Mouse (Mus musculus): ENCODE measurements around the gene Fras1. TPM values are rescaled to one million over a fixed set of nuclear protein-coding genes. Genes with fewer than 3 reads are reported as not detected.

The Fras1 gene
- polyA plus RNA-seq, 1 experiment from 2014 or later: 8.6 TPM

- Histone ChIP-seq H3K9me3 (ENCODE audit: control insufficient read depth, low read length) (no peaks in the 10 kb centered on the region), H3K4me3 (ENCODE audit: low read depth, low read length) (no peak overlapping the region), H3K27me3 (ENCODE audit: control insufficient read depth, insufficient read depth, low read length) (no peaks in the 10 kb centered on the region), H3K36me3 (ENCODE audit: control insufficient read depth, insufficient read depth, low read length) (no peaks in the 10 kb centered on the region), H3K27ac (ENCODE audit: low read depth, low read length) (no peak overlapping the region), H3K4me1 (ENCODE audit: control insufficient read depth, insufficient read depth, low read length) (no peaks in the 10 kb centered on the region), H3K4me2 (ENCODE audit: low read depth, low read length) (no peak overlapping the region), H3K9ac (replicated peaks; ENCODE audit: low read depth, low read length) (no peak overlapping the region)
- 90% methylated on average over 12 of the region's 12 CpGs for WGBS
- ATAC-seq (ENCODE audit: low read depth): no peak
These were observed 181.4 kb downstream of the Fras1 start for GRCm38 (mm10) chr5:96554940-96555679.

DNA sequence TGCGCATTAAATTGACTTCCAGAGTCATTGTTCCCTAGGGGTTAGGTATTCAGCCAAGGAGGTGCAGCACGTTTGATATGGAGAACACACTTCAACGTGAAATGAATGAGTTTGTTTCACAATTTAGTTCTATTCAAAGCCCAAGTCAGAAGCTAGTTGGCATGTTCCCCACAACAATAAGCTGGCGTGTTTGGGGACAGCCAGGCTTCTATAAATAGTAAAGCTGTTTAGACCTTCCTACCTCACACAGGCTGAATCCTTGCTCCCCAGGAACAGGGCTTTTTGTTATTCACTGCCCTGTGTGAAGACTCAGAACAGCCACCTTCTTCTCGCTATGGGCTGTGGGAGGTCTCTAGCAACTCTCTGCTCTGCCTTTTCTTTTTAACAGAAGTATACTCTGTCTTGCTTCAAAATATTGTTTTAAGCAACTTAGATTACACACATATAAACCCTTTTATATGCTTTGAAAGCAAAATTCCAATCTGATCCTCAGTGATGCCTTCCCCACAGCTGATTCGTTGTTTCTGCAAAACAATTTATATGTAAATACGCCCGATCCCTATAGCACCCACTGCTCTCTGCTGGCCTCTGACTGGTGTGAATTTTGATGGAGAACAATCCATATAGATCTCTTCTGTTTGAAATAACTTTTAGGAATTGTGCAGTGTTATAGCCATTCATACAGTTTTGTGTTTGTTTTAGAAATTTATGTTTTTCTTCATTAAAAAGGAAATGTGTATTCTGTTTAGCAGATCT lies 184.5 kb downstream of the Fras1 start:
- ATAC-seq (ENCODE audit: low read depth): no peak

GRCm38 (mm10) chr5:96574586-96574985 lies 200.8 kb downstream of the Fras1 start:
- Histone ChIP-seq H3K9ac (replicated peaks; ENCODE audit: low read depth, low read length) (no peak overlapping the region), H3K4me1 (ENCODE audit: control insufficient read depth, insufficient read depth, low read length) (no peaks in the 10 kb centered on the region), H3K27ac (ENCODE audit: low read depth, low read length) (no peak overlapping the region), H3K4me2 (ENCODE audit: low read depth, low read length) (no peak overlapping the region), H3K36me3 (ENCODE audit: control insufficient read depth, insufficient read depth, low read length) (no peaks in the 10 kb centered on the region), H3K4me3 (ENCODE audit: low read depth, low read length) (no peak overlapping the region), H3K27me3 (ENCODE audit: control insufficient read depth, insufficient read depth, low read length) (no peaks in the 10 kb centered on the region), H3K9me3 (ENCODE audit: control insufficient read depth, low read length) (no peaks in the 10 kb centered on the region)
- no peak for ATAC-seq (ENCODE audit: low read depth)
- 52% methylated on average over 4 of the region's 4 CpGs for WGBS

More for the DNA sequence above, 184.5 kb downstream of the Fras1 start:
- H3K36me3 ChIP-seq (ENCODE audit: control insufficient read depth, insufficient read depth, low read length): no peaks in the 10 kb centered on the region
- H3K9ac ChIP-seq (replicated peaks; ENCODE audit: low read depth, low read length): no peak overlapping the region
- H3K27me3 ChIP-seq (ENCODE audit: control insufficient read depth, insufficient read depth, low read length): no peaks in the 10 kb centered on the region
- no peak overlapping the region for H3K4me2 ChIP-seq (ENCODE audit: low read depth, low read length)
- H3K27ac ChIP-seq (ENCODE audit: low read depth, low read length): no peak overlapping the region
- H3K4me1 ChIP-seq (ENCODE audit: control insufficient read depth, insufficient read depth, low read length): no peaks in the 10 kb centered on the region
- H3K4me3 ChIP-seq (ENCODE audit: low read depth, low read length): no peak overlapping the region
- 32% methylated on average over 8 of the region's 8 CpGs for WGBS
- no peaks in the 10 kb centered on the region for H3K9me3 ChIP-seq (ENCODE audit: control insufficient read depth, low read length)

GRCm38 (mm10) chr5:96578705-96579104 lies 204.9 kb downstream of the Fras1 start:
- Histone ChIP-seq H3K27ac (ENCODE audit: low read depth, low read length) (no peak overlapping the region), H3K4me3 (ENCODE audit: low read depth, low read length) (no peak overlapping the region), H3K4me1 (ENCODE audit: control insufficient read depth, insufficient read depth, low read length) (no peaks in the 10 kb centered on the region), H3K36me3 (ENCODE audit: control insufficient read depth, insufficient read depth, low read length) (no peaks in the 10 kb centered on the region), H3K9ac (replicated peaks; ENCODE audit: low read depth, low read length) (no peak overlapping the region), H3K27me3 (ENCODE audit: control insufficient read depth, insufficient read depth, low read length) (no peaks in the 10 kb centered on the region), H3K4me2 (ENCODE audit: low read depth, low read length) (no peak overlapping the region), H3K9me3 (ENCODE audit: control insufficient read depth, low read length) (no peaks in the 10 kb centered on the region)
- ATAC-seq (ENCODE audit: low read depth): no peak
- WGBS: 82% methylated on average over 3 of the region's 3 CpGs

- Histone ChIP-seq H3K9ac (replicated peaks; ENCODE audit: low read depth, low read length) (no peak overlapping the region), H3K4me1 (ENCODE audit: control insufficient read depth, insufficient read depth, low read length) (no peaks in the 10 kb centered on the region), H3K27me3 (ENCODE audit: control insufficient read depth, insufficient read depth, low read length) (no peaks in the 10 kb centered on the region), H3K27ac (ENCODE audit: low read depth, low read length) (no peak overlapping the region), H3K9me3 (ENCODE audit: control insufficient read depth, low read length) (no peaks in the 10 kb centered on the region), H3K4me2 (ENCODE audit: low read depth, low read length) (no peak overlapping the region), H3K4me3 (ENCODE audit: low read depth, low read length) (no peak overlapping the region), H3K36me3 (ENCODE audit: control insufficient read depth, insufficient read depth, low read length) (no peaks in the 10 kb centered on the region)
- WGBS: 65% methylated on average over 5 of the region's 5 CpGs
- no peak for ATAC-seq (ENCODE audit: low read depth)
These were observed 206.2 kb downstream of the Fras1 start for GRCm38 (mm10) chr5:96579938-96580337.

- H3K9ac ChIP-seq (replicated peaks; ENCODE audit: low read depth, low read length): no peak overlapping the region
- no peak overlapping the region for H3K27ac ChIP-seq (ENCODE audit: low read depth, low read length)
- 83% methylated on average over 5 of the region's 5 CpGs for WGBS
- no peaks in the 10 kb centered on the region for H3K27me3 ChIP-seq (ENCODE audit: control insufficient read depth, insufficient read depth, low read length)
- H3K4me1 ChIP-seq (ENCODE audit: control insufficient read depth, insufficient read depth, low read length): no peaks in the 10 kb centered on the region
- no peak overlapping the region for H3K4me2 ChIP-seq (ENCODE audit: low read depth, low read length)
- no peaks in the 10 kb centered on the region for H3K36me3 ChIP-seq (ENCODE audit: control insufficient read depth, insufficient read depth, low read length)
- no peak for ATAC-seq (ENCODE audit: low read depth)
- H3K4me3 ChIP-seq (ENCODE audit: low read depth, low read length): no peak overlapping the region
- no peaks in the 10 kb centered on the region for H3K9me3 ChIP-seq (ENCODE audit: control insufficient read depth, low read length)
These were observed 211.0 kb downstream of the Fras1 start for GRCm38 (mm10) chr5:96584730-96585129.

DNA sequence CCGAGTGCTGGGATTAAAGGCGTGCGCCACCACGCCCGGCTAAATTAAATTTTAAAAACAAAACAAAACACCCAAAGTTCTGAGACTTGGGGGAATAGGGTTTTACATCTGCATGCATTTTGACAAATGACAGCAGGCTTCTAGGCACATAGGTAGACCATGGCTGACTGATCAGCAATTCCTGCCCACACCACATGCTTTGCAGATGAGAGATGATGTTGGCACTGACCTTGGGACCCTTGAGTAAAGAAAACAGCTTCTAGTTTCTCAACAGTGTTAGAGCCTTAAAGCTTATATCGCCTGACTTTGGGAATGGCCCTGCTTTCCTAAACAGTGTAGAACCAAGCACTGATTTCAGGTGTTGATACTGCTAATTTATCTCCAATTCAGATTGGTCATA lies 216.9 kb downstream of the Fras1 start:
- Histone ChIP-seq H3K9me3 (ENCODE audit: control insufficient read depth, low read length) (no peaks in the 10 kb centered on the region), H3K9ac (replicated peaks; ENCODE audit: low read depth, low read length) (no peak overlapping the region), H3K4me1 (ENCODE audit: control insufficient read depth, insufficient read depth, low read length) (no peaks in the 10 kb centered on the region), H3K27me3 (ENCODE audit: control insufficient read depth, insufficient read depth, low read length) (no peaks in the 10 kb centered on the region), H3K4me3 (ENCODE audit: low read depth, low read length) (no peak overlapping the region), H3K4me2 (ENCODE audit: low read depth, low read length) (no peak overlapping the region), H3K36me3 (ENCODE audit: control insufficient read depth, insufficient read depth, low read length) (no peaks in the 10 kb centered on the region), H3K27ac (ENCODE audit: low read depth, low read length) (no peak overlapping the region)
- ATAC-seq (ENCODE audit: low read depth): no peak
- WGBS: 97% methylated on average over 6 of the region's 6 CpGs

DNA sequence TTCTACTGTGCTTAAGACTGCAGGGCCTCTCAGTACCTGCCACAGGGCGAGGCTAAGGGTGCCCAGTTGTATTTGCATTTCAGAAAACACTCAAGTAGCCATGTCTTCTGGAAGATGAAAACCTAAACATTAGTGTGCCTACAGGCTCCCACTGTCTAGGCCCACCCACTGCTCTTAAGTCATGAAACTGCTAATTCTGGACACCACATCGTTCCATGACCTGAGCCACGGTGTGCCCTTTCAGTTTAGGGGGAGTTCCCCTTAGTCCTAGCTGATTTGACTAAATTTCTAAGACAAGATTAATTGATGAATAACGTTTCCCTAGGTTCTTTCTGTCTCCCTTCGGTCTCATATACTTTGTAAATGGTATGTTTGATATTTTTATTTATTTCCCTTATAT lies 222.0 kb downstream of the Fras1 start:
- no peak overlapping the region for H3K4me3 ChIP-seq (ENCODE audit: low read depth, low read length)
- 90% methylated on average over 5 of the region's 5 CpGs for WGBS

GRCm38 (mm10) chr5:96603974-96604769 lies 230.4 kb downstream of the Fras1 start:
- Histone ChIP-seq H3K27ac (ENCODE audit: low read depth, low read length) (no peak overlapping the region), H3K36me3 (ENCODE audit: control insufficient read depth, insufficient read depth, low read length) (no peaks in the 10 kb centered on the region), H3K27me3 (ENCODE audit: control insufficient read depth, insufficient read depth, low read length) (no peaks in the 10 kb centered on the region), H3K9me3 (ENCODE audit: control insufficient read depth, low read length) (no peaks in the 10 kb centered on the region), H3K4me1 (ENCODE audit: control insufficient read depth, insufficient read depth, low read length) (no peaks in the 10 kb centered on the region), H3K9ac (replicated peaks; ENCODE audit: low read depth, low read length) (no peak overlapping the region), H3K4me2 (ENCODE audit: low read depth, low read length) (no peak overlapping the region), H3K4me3 (ENCODE audit: low read depth, low read length) (no peak overlapping the region)
- no peak for ATAC-seq (ENCODE audit: low read depth)
- WGBS: 68% methylated on average over 7 of the region's 7 CpGs

More for the DNA sequence above, 222.0 kb downstream of the Fras1 start:
- no peak for ATAC-seq (ENCODE audit: low read depth)
- no peak overlapping the region for H3K27ac ChIP-seq (ENCODE audit: low read depth, low read length)
- H3K9me3 ChIP-seq (ENCODE audit: control insufficient read depth, low read length): no peaks in the 10 kb centered on the region
- H3K9ac ChIP-seq (replicated peaks; ENCODE audit: low read depth, low read length): no peak overlapping the region
- H3K4me2 ChIP-seq (ENCODE audit: low read depth, low read length): no peak overlapping the region
- H3K27me3 ChIP-seq (ENCODE audit: control insufficient read depth, insufficient read depth, low read length): no peaks in the 10 kb centered on the region
- H3K36me3 ChIP-seq (ENCODE audit: control insufficient read depth, insufficient read depth, low read length): no peaks in the 10 kb centered on the region
- no peaks in the 10 kb centered on the region for H3K4me1 ChIP-seq (ENCODE audit: control insufficient read depth, insufficient read depth, low read length)
